Mouse (Mus musculus): ENCODE results near the gene Slc9a3r2.

DNA sequence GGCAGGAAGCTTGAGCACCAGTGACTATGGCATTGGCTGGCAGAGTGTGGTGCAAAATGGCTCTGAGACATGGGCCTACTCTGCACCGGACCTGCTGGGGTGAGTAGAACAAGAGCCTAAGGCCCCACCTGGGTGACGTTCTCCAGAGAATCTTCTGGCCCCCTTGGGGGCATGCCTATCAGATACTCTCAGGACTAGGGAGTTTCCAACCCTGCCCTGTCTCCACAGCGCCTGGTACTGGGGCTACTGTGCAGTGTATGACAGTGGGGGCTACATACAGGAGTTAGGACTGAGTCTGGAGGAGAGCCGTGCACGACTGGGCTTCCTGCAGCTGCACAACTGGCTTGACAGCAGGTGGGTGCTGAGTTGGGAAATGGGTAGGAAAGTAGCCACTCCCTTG, 56.9 kb downstream of the Slc9a3r2 start:
- TF ChIP-seq CTCF (IDR thresholded peaks at IDR 0.05) (no peak), EP300 (IDR thresholded peaks at IDR 0.05) (no peak)
